In the genomic region with DNA sequence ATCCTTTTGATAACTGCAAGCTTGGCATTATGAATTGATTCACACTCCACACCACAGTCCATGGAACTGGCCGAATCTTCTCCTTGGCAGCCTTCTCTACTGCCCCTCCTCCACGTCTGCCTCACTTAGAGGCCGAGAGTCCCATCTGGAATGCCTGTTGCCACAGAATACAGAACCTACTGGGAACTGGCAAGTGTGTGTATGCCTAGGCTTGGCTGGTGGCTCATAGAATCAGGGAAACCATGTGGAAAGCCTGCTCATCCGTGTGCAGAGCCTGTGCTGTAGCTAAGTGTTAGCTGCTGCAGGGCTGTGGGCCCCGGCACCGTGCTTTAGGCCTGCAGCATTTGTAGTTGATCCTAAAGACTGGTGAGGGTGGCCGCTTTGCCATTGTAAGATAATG, we compare ENCODE assay signal across 12 mouse cellular contexts. TPM values are rescaled to one million over a fixed set of nuclear protein-coding genes. Genes with fewer than 3 reads are reported as not detected.
DNase-seq lines count a peak whose midpoint lies in the region; ATAC-seq and TF ChIP-seq lines count a peak whose summit lies in the region.
"Had no signal": no experiment of that assay in that cellular context is flagged by ENCODE, and none has a peak within 500 bp of the region (broad histone marks: within the 10 kb centered on the region; RNA-seq: fewer than 3 reads in every experiment).

No protein-coding gene starts in this region.

- no peak overlapping the region for H3ac ChIP-seq in myocyte (ENCODE audit: control insufficient read depth, insufficient read length)

- H3K4me3 ChIP-seq in kidney, embryonic 15.5 days (replicated peaks) = no peak overlapping the region
- no peak overlapping the region for H3K4me3 ChIP-seq in hindbrain, embryonic 13.5 days
- H3K4me3 ChIP-seq in myocyte = no peak overlapping the region
- H3K4me3 ChIP-seq: erythroblast, embryonic 14.5 days; megakaryocyte, embryonic 14.5 days had no signal

- TF ChIP-seq POLR2A in myocyte (IDR thresholded peaks at IDR 0.05; ENCODE audit: insufficient read length, low read depth) = no peak

- no peak overlapping the region for H3K4me2 ChIP-seq in kidney, embryonic 15.5 days
- no peak overlapping the region for H3K4me2 ChIP-seq in hindbrain, embryonic 13.5 days
- peak overlapping the region; percentile 4 for H3K4me2 ChIP-seq in myocyte (ENCODE audit: low read depth)

- 65% methylated on average over 7 of the region's 7 CpGs for WGBS in kidney, embryonic 15.5 days
- WGBS in hindbrain, embryonic 13.5 days = 22% methylated on average over 7 of the region's 7 CpGs

- no peak overlapping the region for H3K9ac ChIP-seq in kidney, embryonic 15.5 days
- no peak overlapping the region for H3K9ac ChIP-seq in hindbrain, embryonic 13.5 days

- H3K79me2 ChIP-seq in myocyte (ENCODE audit: control insufficient read depth, insufficient read depth) = peaks cover 2% of the 10 kb centered on the region

- H3K27ac ChIP-seq in kidney, embryonic 15.5 days = 0 out of 2 replicates have a peak overlapping the region, but pooled peaks have one; percentile 2
- peak overlapping the region; percentile 14; the same call in 1 of the 2 replicates for H3K27ac ChIP-seq in hindbrain, embryonic 13.5 days

- no peak for DNase-seq in kidney, postnatal 25 days
- peak; percentile 92 for DNase-seq in cerebellum, adult 9-11 months
- no peak for DNase-seq in thymus, postnatal 36 days
- DNase-seq in lung, postnatal 14 days = no peak
- DNase-seq in heart, postnatal 25 days (ENCODE audit: low spot score) = no peak
- DNase-seq: adrenal gland, adult 8-10 months had no signal

- H3K4me1 ChIP-seq in kidney, embryonic 15.5 days = peaks cover 26% of the 10 kb centered on the region
- H3K4me1 ChIP-seq in hindbrain, embryonic 13.5 days (replicated peaks) = peaks cover 31% of the 10 kb centered on the region

- H3K9me3 ChIP-seq in kidney, embryonic 15.5 days (replicated peaks) = no peaks in the 10 kb centered on the region
- H3K9me3 ChIP-seq in hindbrain, embryonic 13.5 days = no peaks in the 10 kb centered on the region
- H3K9me3 ChIP-seq: megakaryocyte, embryonic 14.5 days had no signal

- no peaks in the 10 kb centered on the region for H3K27me3 ChIP-seq in kidney, embryonic 15.5 days
- no peaks in the 10 kb centered on the region for H3K27me3 ChIP-seq in hindbrain, embryonic 13.5 days
- no peaks in the 10 kb centered on the region for H3K27me3 ChIP-seq in myocyte (ENCODE audit: control insufficient read depth, insufficient read depth, insufficient read length)
- H3K27me3 ChIP-seq: megakaryocyte, embryonic 14.5 days had no signal

- ATAC-seq in kidney, embryonic 15.5 days (replicated peaks; ENCODE audit: low FRiP score) = peak; percentile 46; the same call in 1 of the 2 replicates
- ATAC-seq in hindbrain, embryonic 13.5 days (ENCODE audit: low FRiP score) = peak; percentile 91
- ATAC-seq: CD4-positive, CD25-positive, alpha-beta regulatory T cell, adult 4 months had no signal

- peaks cover 7% of the 10 kb centered on the region for H3K36me3 ChIP-seq in kidney, embryonic 15.5 days
- H3K36me3 ChIP-seq in hindbrain, embryonic 13.5 days = no peaks in the 10 kb centered on the region; the same call in 1 of the 2 replicates
- H3K36me3 ChIP-seq in myocyte (ENCODE audit: control insufficient read depth, insufficient read depth) = peaks cover 6% of the 10 kb centered on the region

- intact Hi-C loops in heart, postnatal 25 days (cut with DNase I) = no loop called here

TF ChIP-seq in myocyte, 11 proteins besides CTCF, POLR2A, EP300 and RAD21:
- TF ChIP-seq SRF (IDR thresholded peaks at IDR 0.05; ENCODE audit: control insufficient read depth, insufficient read length, low read depth) = no peak
- no peak for TF ChIP-seq MAX (IDR thresholded peaks at IDR 0.05; ENCODE audit: low read depth)
- TF ChIP-seq CEBPB (IDR thresholded peaks at IDR 0.05; ENCODE audit: insufficient read depth, poor library complexity, severe bottlenecking) = no peak
- TF ChIP-seq MYOD1 (IDR thresholded peaks at IDR 0.05; ENCODE audit: control insufficient read depth in 1 of 3, insufficient read length in 2 of 3, low read depth in 2 of 3) = no peak
- no peak for TF ChIP-seq TCF12 (IDR thresholded peaks at IDR 0.05; ENCODE audit: insufficient read depth, poor library complexity, severe bottlenecking)
- TF ChIP-seq E2F4 (IDR thresholded peaks at IDR 0.05; ENCODE audit: insufficient read depth) = no peak
- TF ChIP-seq USF1 (IDR thresholded peaks at IDR 0.05; ENCODE audit: low read depth) = no peak
- no peak for TF ChIP-seq REST (IDR thresholded peaks at IDR 0.05; ENCODE audit: insufficient read depth, insufficient read length)
- TF ChIP-seq MYOG (IDR thresholded peaks at IDR 0.05; ENCODE audit: control insufficient read depth in 1 of 3, insufficient read depth in 1 of 3, insufficient read length in 2 of 3, low read depth in 2 of 3) = no peak
- TF ChIP-seq POLR2AphosphoS2 (IDR thresholded peaks at IDR 0.05; ENCODE audit: insufficient read length, low read depth) = no peak
- no peak for TF ChIP-seq TCF3 (IDR thresholded peaks at IDR 0.05; ENCODE audit: insufficient read length, low read depth)

RNA-seq across cellular contexts. Expression of a gene that starts 52.6 kb away (rescaled TPM):
- polyA plus RNA-seq in kidney, embryonic 15.5 days (2015; fragmentation: Nextera tagmentation; extraction: Ambion mirVana) = 68.8 and 71.8 TPM in 2 replicates
- polyA plus RNA-seq in hindbrain, embryonic 13.5 days (2015; fragmentation: Nextera tagmentation; extraction: Ambion mirVana) = 35.7 and 41.1 TPM in 2 replicates
- polyA plus RNA-seq in myocyte (2012; fragmentation: generic; extraction: Trizol) = 34.2 TPM
- total RNA-seq in heart, postnatal 25 days (2021) = 10 to 100 TPM; 49.1 to 49.8 TPM

RNA-seq across cellular contexts. Expression of a gene that starts 52.7 kb away (rescaled TPM):
- 51.5 and 54.1 TPM in 2 replicates for polyA plus RNA-seq in kidney, embryonic 15.5 days (2015; fragmentation: Nextera tagmentation; extraction: Ambion mirVana)
- polyA plus RNA-seq in hindbrain, embryonic 13.5 days (2015; fragmentation: Nextera tagmentation; extraction: Ambion mirVana) = 52.0 and 53.5 TPM in 2 replicates
- 25.1 TPM for polyA plus RNA-seq in myocyte (2012; fragmentation: generic; extraction: Trizol)
- total RNA-seq in heart, postnatal 25 days (2021) = 10 to 100 TPM; 49.9 to 51.6 TPM
